Mouse (Mus musculus) hindbrain, embryonic 11.5 days (tissue): ENCODE results near the gene Bcar3. TPM values are rescaled to one million over a fixed set of nuclear protein-coding genes. Genes with fewer than 3 reads are reported as not detected.

Experiments
- ATAC-seq: fragments of 200-750 bp; cut with Nextera tagmentation; 2 replicates; pipeline ENCODE4 v1.8.0; 2017; ENCODE audit warnings: mild to moderate bottlenecking, moderate TSS enrichment, moderate library complexity; ENCODE audit not compliant: low FRiP score
- DNase-seq: peaks from one replicate; pipeline ENCODE4 v3.0.0-alpha.2; 2015; ENCODE audit warnings: low spot score
- H3K27ac ChIP-seq: fragments of 300-500 bp; sonication (generic); 2 replicates; pipeline ENCODE4 v1.5.1; 2014; ENCODE audit warnings: mild to moderate bottlenecking, low read depth, low read length
- H3K27me3 ChIP-seq: fragments of 300-500 bp; sonication (generic); 2 replicates; pipeline ENCODE4 v1.6.1; 2014; ENCODE audit warnings: mild to moderate bottlenecking, low read length, moderate library complexity, mixed read lengths; ENCODE audit not compliant: control insufficient read depth, insufficient read depth
- H3K36me3 ChIP-seq: fragments of 300-500 bp; sonication (generic); 2 replicates; pipeline ENCODE4 v1.6.1; 2014; ENCODE audit warnings: mild to moderate bottlenecking, low read length, moderate library complexity, mixed read lengths; ENCODE audit not compliant: control insufficient read depth, insufficient read depth
- H3K4me1 ChIP-seq: fragments of 300-500 bp; sonication (generic); replicated peaks from 2 replicates; pipeline ENCODE4 v1.6.1; 2014; ENCODE audit warnings: low read length, mixed read lengths; ENCODE audit not compliant: control insufficient read depth, insufficient read depth
- H3K4me2 ChIP-seq: fragments of 300-500 bp; sonication (generic); replicated peaks from 2 replicates; pipeline ENCODE4 v1.6.1; 2014; ENCODE audit warnings: mild to moderate bottlenecking, low read depth, low read length
- H3K4me3 ChIP-seq: fragments of 300-500 bp; sonication (generic); 2 replicates; pipeline ENCODE4 v1.5.1; 2014; ENCODE audit warnings: low read depth, low read length
- H3K9ac ChIP-seq: fragments of 300-500 bp; sonication (generic); 2 replicates; pipeline ENCODE4 v1.6.1; 2014; ENCODE audit warnings: low read depth, low read length
- H3K9me3 ChIP-seq: fragments of 300-500 bp; sonication (generic); 2 replicates; pipeline ENCODE4 v1.6.1; 2016; ENCODE audit warnings: low read length; ENCODE audit not compliant: control insufficient read depth
- WGBS: fragments of 180-500 bp; shearing (Covaris S2); extraction: QIAGEN DNeasy Blood & Tissue Kit; methylation state at CpG from one replicate; pipeline ENCODE4 v1.1.7; 2014; 5-methylcytosine and 5-hydroxymethylcytosine counted together
- microRNA counts: library from miRNA; unstranded; fragments of <30 nt; microRNA quantifications from one replicate; lab custom pipeline; 2015
- polyA plus RNA-seq: library from polyadenylated mRNA; unstranded; fragments of >200 nt; fragmentation: Nextera tagmentation; extraction: Ambion mirVana; gene quantifications from 2 replicates; pipeline ENCODE4 v1.2.1, GENCODE M21; 2014

The Bcar3 gene
- polyA plus RNA-seq, 1 experiment from 2014 or later: 6.7 TPM

DNA sequence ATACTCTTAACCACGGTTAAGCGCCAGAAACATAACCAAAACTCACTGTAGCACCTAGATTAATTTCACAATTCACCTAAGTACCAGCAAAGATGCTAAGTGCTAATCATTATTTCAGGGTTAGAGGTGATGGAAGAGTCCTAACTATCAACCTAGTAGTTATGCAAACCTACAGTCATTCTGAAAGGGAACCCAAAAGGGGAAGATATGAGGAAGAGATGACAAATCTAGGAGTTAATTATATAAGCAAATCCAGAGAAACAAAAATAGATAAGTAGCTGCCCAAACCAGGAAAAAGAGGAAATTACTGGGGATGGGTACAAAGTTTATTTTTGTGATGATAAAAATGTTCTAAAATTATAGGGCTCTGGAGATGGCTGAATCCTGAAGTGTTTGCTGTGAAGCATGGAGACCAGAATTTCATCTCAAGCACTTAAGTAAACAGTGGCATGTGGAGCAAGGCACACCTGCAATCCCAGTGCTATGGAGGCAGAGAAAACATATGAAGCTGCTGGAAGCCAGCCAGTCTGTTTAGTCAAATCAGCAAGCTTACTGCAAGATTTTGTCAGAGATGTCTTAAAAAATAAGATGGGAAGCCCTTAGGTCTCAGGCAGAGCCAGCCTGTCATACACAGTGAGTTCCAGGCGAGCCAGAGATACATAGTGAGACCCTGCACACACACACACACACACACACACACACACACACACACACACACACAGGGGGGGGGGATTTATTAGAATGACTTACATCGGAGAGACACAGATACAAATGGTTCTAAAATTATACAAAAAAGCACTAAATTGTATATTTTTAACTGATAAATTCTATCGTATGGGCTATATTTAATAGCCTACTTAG is 279.7 kb downstream of the Bcar3 start:
- DNase-seq: no peak
- H3K36me3 ChIP-seq: 0 out of 2 replicates have a peak, but pooled peaks cover 2% of the 10 kb centered on the region
- no peak overlapping the region for H3K9ac ChIP-seq
- no peaks in the 10 kb centered on the region for H3K9me3 ChIP-seq
- no peak for ATAC-seq
- H3K4me2 ChIP-seq: no peak overlapping the region
- H3K27ac ChIP-seq: no peak overlapping the region
- H3K27me3 ChIP-seq: no peaks in the 10 kb centered on the region
- H3K4me3 ChIP-seq: no peak overlapping the region
- WGBS: 92% methylated on average over 5 of the region's 5 CpGs
- H3K4me1 ChIP-seq: no peaks in the 10 kb centered on the region

DNA sequence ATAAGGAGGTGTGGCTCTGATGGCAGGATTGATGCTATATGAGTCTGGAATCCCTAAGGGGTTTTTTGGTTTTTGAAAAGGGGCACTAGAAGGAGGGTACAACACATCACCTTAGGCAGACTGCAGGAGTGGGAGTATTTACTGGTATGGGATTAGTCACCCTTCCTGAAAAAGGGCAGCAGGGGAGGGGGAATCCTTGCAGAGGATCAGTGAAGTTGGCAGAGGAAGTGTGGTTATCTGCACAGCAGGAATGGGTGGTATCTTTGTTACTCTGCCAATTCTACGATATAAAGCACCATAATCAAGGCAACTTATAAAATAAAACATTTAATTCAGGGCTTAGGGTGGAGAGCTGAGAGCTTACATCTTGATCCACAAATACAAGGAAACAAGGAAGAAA is 281.0 kb downstream of the Bcar3 start:
- no peaks in the 10 kb centered on the region for H3K4me1 ChIP-seq
- no peaks in the 10 kb centered on the region for H3K27me3 ChIP-seq
- no peak overlapping the region for H3K9ac ChIP-seq
- no peak for ATAC-seq
- no peaks in the 10 kb centered on the region for H3K9me3 ChIP-seq
- H3K27ac ChIP-seq: no peak overlapping the region
- no peak overlapping the region for H3K4me2 ChIP-seq
- 90% methylated on average over 1 of the region's 1 CpGs for WGBS
- H3K4me3 ChIP-seq: no peak overlapping the region
- DNase-seq: no peak
- H3K36me3 ChIP-seq: 0 out of 2 replicates have a peak, but pooled peaks cover 2% of the 10 kb centered on the region

DNA sequence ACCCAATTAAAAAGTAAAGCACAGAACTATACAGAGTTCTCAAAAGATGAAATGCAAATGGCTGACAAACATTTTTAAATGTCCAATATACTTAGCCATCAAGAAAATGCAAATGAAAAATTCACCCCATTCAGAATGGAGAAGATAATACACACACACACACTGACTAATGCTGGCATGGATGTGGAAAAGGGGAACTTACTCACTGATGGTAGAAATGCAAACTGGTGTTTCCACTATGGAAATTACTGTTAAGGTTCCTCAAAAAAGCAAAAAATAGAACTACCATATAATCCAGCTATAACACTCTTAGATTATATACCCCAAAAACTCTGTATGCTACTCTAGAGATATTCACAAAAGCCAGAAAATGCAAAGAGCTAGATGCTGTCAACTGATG is 283.4 kb downstream of the Bcar3 start:
- no peaks in the 10 kb centered on the region for H3K4me1 ChIP-seq
- H3K9ac ChIP-seq: no peak overlapping the region
- no peaks in the 10 kb centered on the region for H3K27me3 ChIP-seq
- H3K4me2 ChIP-seq: no peak overlapping the region
- no peak for ATAC-seq
- DNase-seq: no peak
- H3K9me3 ChIP-seq: no peaks in the 10 kb centered on the region
- 0 out of 2 replicates have a peak, but pooled peaks cover 2% of the 10 kb centered on the region for H3K36me3 ChIP-seq
- H3K4me3 ChIP-seq: no peak overlapping the region
- no peak overlapping the region for H3K27ac ChIP-seq

MicroRNAs encoded within 50 kb of the gene (microRNA counts, 519-probe panel; counts per million panel counts)
- microRNA mmu-miR-760 (lab: Ali Mortazavi, UCI): not detected

Other genes starting within 250 kb of the Bcar3 start
- gene Abca4, start 249.7 kb upstream of the Bcar3 start, polyA plus RNA-seq: 1.4 and 2.1 TPM in 2 replicates
- gene Gclm, start 48.6 kb upstream of the Bcar3 start, polyA plus RNA-seq: 52.3 and 53.6 TPM in 2 replicates
- gene Dnttip2, start 19.7 kb upstream of the Bcar3 start, polyA plus RNA-seq: 85.0 and 92.5 TPM in 2 replicates